Comparison of ENCODE assay signal across 27 mouse cellular contexts in the genomic region with DNA sequence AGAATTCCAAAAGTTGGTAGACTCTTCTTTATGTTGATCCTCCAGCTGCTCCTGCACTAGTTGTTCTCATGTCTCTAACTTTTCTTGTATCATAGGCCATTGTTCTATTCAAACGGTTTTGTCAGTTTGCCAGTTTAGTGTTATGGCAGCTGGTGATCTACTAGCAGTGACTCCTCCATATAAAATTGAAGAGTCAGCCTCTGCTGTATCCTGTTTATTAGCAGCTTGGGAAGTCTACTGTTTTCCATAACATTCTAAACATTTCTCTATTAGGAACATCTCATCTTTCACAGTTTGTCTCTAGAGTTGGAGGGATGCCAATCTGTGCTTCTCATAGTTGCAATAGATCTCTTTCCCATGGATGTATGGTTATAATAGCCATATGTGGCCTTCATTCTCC. TPM values are rescaled to one million over a fixed set of nuclear protein-coding genes. Genes with fewer than 3 reads are reported as not detected.
DNase-seq lines count a peak whose midpoint lies in the region; ATAC-seq and TF ChIP-seq lines count a peak whose summit lies in the region.
"Had no signal": no experiment of that assay in that cellular context is flagged by ENCODE, and none has a peak within 500 bp of the region (broad histone marks: within the 10 kb centered on the region; RNA-seq: fewer than 3 reads in every experiment).

No protein-coding gene starts in this region.

- H3K4me1 ChIP-seq in limb, embryonic 14.5 days (ENCODE audit: control insufficient read depth, insufficient read depth, low read length), result peaks cover 9% of the 10 kb centered on the region; the same call in 1 of the 2 replicates
- H3K4me1 ChIP-seq in limb, embryonic 10.5 days, result peaks cover 18% of the 10 kb centered on the region
- H3K4me1 ChIP-seq in lung, embryonic 16.5 days (replicated peaks; ENCODE audit: control insufficient read depth, insufficient read depth, low read length), result no peaks in the 10 kb centered on the region
- H3K4me1 ChIP-seq: forebrain, embryonic 12.5 days; forebrain, embryonic 15.5 days; heart, embryonic 12.5 days; heart, embryonic 15.5 days; hindbrain, embryonic 10.5 days; hindbrain, embryonic 13.5 days had no signal

- no peak overlapping the region for H3K4me2 ChIP-seq in limb, embryonic 14.5 days (replicated peaks; ENCODE audit: low read depth, low read length, severe bottlenecking)
- no peak overlapping the region for H3K4me2 ChIP-seq in lung, embryonic 16.5 days (ENCODE audit: low read depth, low read length)
- H3K4me2 ChIP-seq: embryonic facial prominence, embryonic 12.5 days; forebrain, embryonic 12.5 days; forebrain, embryonic 15.5 days; heart, embryonic 12.5 days; heart, embryonic 15.5 days; hindbrain, embryonic 13.5 days had no signal

- H3K27ac ChIP-seq in limb, embryonic 14.5 days (replicated peaks; ENCODE audit: low read depth, low read length), result no peak overlapping the region
- H3K27ac ChIP-seq in limb, embryonic 10.5 days, result no peak overlapping the region
- 0 out of 2 replicates have a peak overlapping the region, but pooled peaks have one; percentile 22 for H3K27ac ChIP-seq in lung, embryonic 16.5 days (ENCODE audit: low read length)
- H3K27ac ChIP-seq: embryonic facial prominence, embryonic 12.5 days; forebrain, embryonic 12.5 days; forebrain, embryonic 15.5 days; heart, embryonic 15.5 days; hindbrain, embryonic 10.5 days; hindbrain, embryonic 13.5 days had no signal

- H3K9me3 ChIP-seq in limb, embryonic 14.5 days (ENCODE audit: control insufficient read depth, low read length), result no peaks in the 10 kb centered on the region
- no peaks in the 10 kb centered on the region for H3K9me3 ChIP-seq in limb, embryonic 10.5 days (replicated peaks)
- H3K9me3 ChIP-seq in lung, embryonic 16.5 days (ENCODE audit: control insufficient read depth, low read length), result no peaks in the 10 kb centered on the region
- H3K9me3 ChIP-seq: embryonic facial prominence, embryonic 12.5 days; forebrain, embryonic 12.5 days; forebrain, embryonic 15.5 days; heart, embryonic 12.5 days; heart, embryonic 15.5 days; hindbrain, embryonic 10.5 days; hindbrain, embryonic 13.5 days had no signal

- H3K4me3 ChIP-seq in limb, embryonic 14.5 days (replicated peaks; ENCODE audit: low read length), result no peak overlapping the region
- no peak overlapping the region for H3K4me3 ChIP-seq in limb, embryonic 10.5 days
- no peak overlapping the region for H3K4me3 ChIP-seq in lung, embryonic 16.5 days (ENCODE audit: low read length)
- H3K4me3 ChIP-seq: embryonic facial prominence, embryonic 12.5 days; erythroblast, embryonic 14.5 days; forebrain, embryonic 12.5 days; forebrain, embryonic 15.5 days; heart, embryonic 12.5 days; heart, embryonic 15.5 days; hindbrain, embryonic 10.5 days; hindbrain, embryonic 13.5 days had no signal

- 69% methylated on average over 1 of the region's 1 CpGs for WGBS in limb, embryonic 14.5 days
- 80% methylated on average over 1 of the region's 1 CpGs for WGBS in limb, embryonic 10.5 days
- WGBS in lung, embryonic 16.5 days, result 45% methylated on average over 1 of the region's 1 CpGs

- H3K36me3 ChIP-seq in limb, embryonic 14.5 days (ENCODE audit: control insufficient read depth, insufficient read depth, low read length), result no peaks in the 10 kb centered on the region
- no peaks in the 10 kb centered on the region for H3K36me3 ChIP-seq in limb, embryonic 10.5 days
- no peaks in the 10 kb centered on the region for H3K36me3 ChIP-seq in lung, embryonic 16.5 days (ENCODE audit: control insufficient read depth, insufficient read depth, low read length)
- H3K36me3 ChIP-seq: embryonic facial prominence, embryonic 12.5 days; forebrain, embryonic 12.5 days; forebrain, embryonic 15.5 days; heart, embryonic 12.5 days; heart, embryonic 15.5 days; hindbrain, embryonic 10.5 days; hindbrain, embryonic 13.5 days had no signal

- TF ChIP-seq POLR2A in limb, embryonic 14.5 days (IDR thresholded peaks at IDR 0.05; ENCODE audit: borderline replicate concordance, extremely low read depth, insufficient read depth, insufficient read length), result no peak

- no peak for ATAC-seq in limb, embryonic 14.5 days (ENCODE audit: low FRiP score, low read depth)
- ATAC-seq in lung, embryonic 16.5 days (ENCODE audit: low read depth), result peak; percentile 78
- ATAC-seq: activated CD4-positive, CD25-positive, alpha-beta regulatory T cell, adult 4 months; CD4-positive, CD25-positive, alpha-beta regulatory T cell, adult 4 months; forebrain, embryonic 15.5 days; hindbrain, embryonic 16.5 days had no signal

- DNase-seq in limb, embryonic 14.5 days (ENCODE audit: low spot score), result peak; percentile 3
- no peak for DNase-seq in limb, embryonic 10.5 days (ENCODE audit: low spot score)
- no peak for DNase-seq in lung, postnatal 14 days
- peak; percentile 6 for DNase-seq in Muller cell, postnatal 12 days (ENCODE audit: inconsistent ontology term)
- no peak for DNase-seq in cerebellum, postnatal 25 days
- DNase-seq: adrenal gland, adult 8-10 months; adrenal gland, postnatal 25 days; cerebellum, adult 11-12 months; cerebellum, adult 8-10 months; cerebellum, postnatal 10 days; gastrocnemius, postnatal 25 days; heart, adult 18-20 months; heart, postnatal 10 days; heart, postnatal 36 days had no signal

- H3K27me3 ChIP-seq in limb, embryonic 14.5 days (ENCODE audit: control insufficient read depth, insufficient read depth, low read length), result peaks cover 12% of the 10 kb centered on the region; the same call in 1 of the 2 replicates
- peaks cover 56% of the 10 kb centered on the region for H3K27me3 ChIP-seq in limb, embryonic 10.5 days (ENCODE audit: low read depth, poor library complexity, severe bottlenecking)
- H3K27me3 ChIP-seq in lung, embryonic 16.5 days (ENCODE audit: control insufficient read depth, insufficient read depth, low read depth, low read length), result no peaks in the 10 kb centered on the region
- H3K27me3 ChIP-seq: embryonic facial prominence, embryonic 12.5 days; forebrain, embryonic 12.5 days; forebrain, embryonic 15.5 days; heart, embryonic 12.5 days; heart, embryonic 15.5 days; hindbrain, embryonic 13.5 days had no signal

- H3K9ac ChIP-seq in limb, embryonic 14.5 days (ENCODE audit: low read depth, low read length, severe bottlenecking), result no peak overlapping the region
- no peak overlapping the region for H3K9ac ChIP-seq in lung, embryonic 16.5 days (ENCODE audit: low read length)
- H3K9ac ChIP-seq: embryonic facial prominence, embryonic 12.5 days; forebrain, embryonic 12.5 days; forebrain, embryonic 15.5 days; heart, embryonic 12.5 days; heart, embryonic 15.5 days; hindbrain, embryonic 13.5 days had no signal

RNA-seq across cellular contexts. Expression of gene Drd1, which starts 58.6 kb away (rescaled TPM):
- polyA plus RNA-seq in limb, embryonic 14.5 days (2012; rRNA removed), result 0.03 and 0.06 TPM in 2 replicates
- 0.06 and 0.19 TPM in 2 replicates for polyA plus RNA-seq in limb, embryonic 14.5 days (2014; fragmentation: Nextera tagmentation; extraction: Ambion mirVana)
- polyA plus RNA-seq in limb, embryonic 10.5 days (2016; fragmentation: Nextera tagmentation; extraction: Ambion mirVana), result not detected in 2 replicates
- 0.52 and 0.99 TPM in 2 replicates for polyA plus RNA-seq in lung, embryonic 16.5 days (2015; fragmentation: Nextera tagmentation; extraction: Ambion mirVana)
- polyA plus RNA-seq: activated CD4-positive, CD25-positive, alpha-beta regulatory T cell, adult 4 months; C2C12; CD4-positive, CD25-positive, alpha-beta regulatory T cell, adult 4 months; erythroblast, embryonic 14.5 days; heart, embryonic 12.5 days had no signal

Comparison
In these comparisons a context has a peak if more than half of its experiments do, and no peak if none do; other contexts are left out.
1. DNase-seq: peak in limb, embryonic 14.5 days (single experiment) and Muller cell, postnatal 12 days (single experiment); none in limb, embryonic 10.5 days (single experiment), lung, postnatal 14 days (single experiment) and cerebellum, postnatal 25 days (0 of 2).